Mouse (Mus musculus): ENCODE data around the gene Tecta. TPM values are rescaled to one million over a fixed set of nuclear protein-coding genes. Genes with fewer than 3 reads are reported as not detected.

Tecta gene
- polyA plus RNA-seq, 1 experiment: not detected

DNA sequence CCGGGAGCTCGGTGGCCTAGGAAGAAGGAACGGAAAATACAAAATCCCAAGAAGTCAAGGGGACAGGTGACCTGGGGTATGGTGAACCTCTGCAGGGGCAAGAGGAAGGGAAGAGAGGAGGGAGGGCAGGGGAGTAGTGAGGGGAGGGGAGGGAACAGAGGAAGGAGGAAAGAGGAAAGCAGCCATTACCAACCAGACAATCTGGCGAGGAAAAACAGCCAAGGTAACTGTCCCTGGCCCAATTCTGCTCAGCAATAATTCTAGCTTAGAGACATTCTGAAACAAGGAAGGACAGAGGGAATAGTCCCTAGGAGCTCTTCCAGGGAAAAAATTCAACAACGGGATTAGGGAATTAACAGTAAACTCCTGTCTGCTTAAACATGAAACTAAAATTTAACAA is 19.1 kb upstream of the Tecta start:
- Histone ChIP-seq H3K9ac (ENCODE audit: low read depth, poor library complexity, severe bottlenecking) (no peak overlapping the region), H3K4me1 (ENCODE audit: control insufficient read depth, insufficient read depth, low read length) (no peaks in the 10 kb centered on the region), H3K9me3 (replicated peaks; ENCODE audit: control insufficient read depth, insufficient read depth, low read length, poor library complexity, severe bottlenecking) (no peaks in the 10 kb centered on the region), H3K36me3 (ENCODE audit: control insufficient read depth, insufficient read depth, low read length, poor library complexity, severe bottlenecking) (peaks cover 2% of the 10 kb centered on the region; the same call in 1 of the 2 replicates), H3K4me3 (ENCODE audit: low read depth, low read length) (no peak overlapping the region), H3K27ac (ENCODE audit: insufficient read depth, low read length) (no peak overlapping the region), H3K27me3 (ENCODE audit: control insufficient read depth, insufficient read depth, low read length, poor library complexity, severe bottlenecking) (no peaks in the 10 kb centered on the region)
- no peak for TF ChIP-seq EP300 (IDR thresholded peaks at IDR 0.05; ENCODE audit: insufficient read depth, low read depth, low read length)

DNA sequence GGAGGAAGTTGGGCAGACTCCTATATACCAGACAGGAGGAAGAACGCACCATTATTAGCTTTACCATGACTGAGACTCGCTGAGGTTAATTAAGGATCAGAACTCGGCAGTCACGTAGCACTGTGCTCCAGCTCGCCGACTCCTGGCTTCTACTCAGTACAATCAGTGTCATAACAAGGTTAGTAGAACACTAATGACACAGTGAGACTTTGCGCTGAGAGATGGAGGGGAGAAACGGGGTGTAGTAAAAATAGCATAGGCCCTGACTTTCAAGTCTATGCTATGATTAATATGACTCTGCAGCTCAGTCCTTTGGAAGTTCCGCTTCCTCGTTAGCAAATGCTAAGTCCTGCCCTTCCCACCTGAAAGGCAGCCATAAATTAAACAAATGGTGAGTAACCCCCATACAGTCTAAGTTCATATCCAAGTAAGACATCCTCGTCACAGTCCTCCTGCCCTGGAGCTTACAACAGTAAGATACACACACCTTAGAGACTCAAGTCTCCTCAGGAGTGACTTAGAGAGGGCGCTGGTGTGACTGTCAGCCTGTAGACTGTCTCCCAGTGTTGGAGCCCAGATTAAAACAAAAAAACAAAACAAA is 17.7 kb upstream of the Tecta start:
- Histone ChIP-seq H3K4me3 (ENCODE audit: low read depth, low read length) (no peak overlapping the region), H3K36me3 (ENCODE audit: control insufficient read depth, insufficient read depth, low read length, poor library complexity, severe bottlenecking) (peaks cover 2% of the 10 kb centered on the region; the same call in 1 of the 2 replicates), H3K27me3 (ENCODE audit: control insufficient read depth, insufficient read depth, low read length, poor library complexity, severe bottlenecking) (no peaks in the 10 kb centered on the region), H3K9me3 (replicated peaks; ENCODE audit: control insufficient read depth, insufficient read depth, low read length, poor library complexity, severe bottlenecking) (no peaks in the 10 kb centered on the region), H3K4me1 (ENCODE audit: control insufficient read depth, insufficient read depth, low read length) (no peaks in the 10 kb centered on the region), H3K27ac (ENCODE audit: insufficient read depth, low read length) (no peak overlapping the region), H3K9ac (ENCODE audit: low read depth, poor library complexity, severe bottlenecking) (no peak overlapping the region)
- no peak for TF ChIP-seq POLR2A (IDR thresholded peaks at IDR 0.05; ENCODE audit: insufficient read depth, low read length)
- no peak for TF ChIP-seq EP300 (IDR thresholded peaks at IDR 0.05; ENCODE audit: insufficient read depth, low read depth, low read length)
- TF ChIP-seq CTCF (IDR thresholded peaks at IDR 0.05; ENCODE audit: low read depth, low read length): no peak

DNA sequence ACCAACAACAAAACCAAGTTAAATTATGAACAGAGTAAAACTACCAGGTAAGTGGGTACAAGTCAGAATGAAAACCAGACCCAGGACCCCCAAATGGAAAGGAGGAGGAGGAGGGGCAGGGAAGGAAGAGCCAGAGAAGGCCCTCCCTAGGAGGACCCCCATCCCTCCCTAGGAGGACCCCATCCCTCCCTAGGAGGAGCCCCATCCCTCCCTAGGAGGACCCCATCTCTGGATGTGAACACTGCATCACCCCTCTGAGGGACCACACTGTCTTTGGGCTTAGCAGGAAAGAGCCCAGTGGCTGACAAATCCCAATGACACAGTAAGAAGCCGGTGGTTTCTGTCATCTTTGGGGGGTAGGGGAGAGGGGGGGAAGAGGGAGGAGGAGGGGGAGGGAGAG is 15.5 kb upstream of the Tecta start:
- no peak overlapping the region for H3K4me3 ChIP-seq (ENCODE audit: low read depth, low read length)
- no peak overlapping the region for H3K27ac ChIP-seq (ENCODE audit: insufficient read depth, low read length)
- no peaks in the 10 kb centered on the region for H3K9me3 ChIP-seq (replicated peaks; ENCODE audit: control insufficient read depth, insufficient read depth, low read length, poor library complexity, severe bottlenecking)
- no peak for TF ChIP-seq CTCF (IDR thresholded peaks at IDR 0.05; ENCODE audit: low read depth, low read length)
- TF ChIP-seq POLR2A (IDR thresholded peaks at IDR 0.05; ENCODE audit: insufficient read depth, low read length): no peak
- no peak for TF ChIP-seq EP300 (IDR thresholded peaks at IDR 0.05; ENCODE audit: insufficient read depth, low read depth, low read length)
- H3K27me3 ChIP-seq (ENCODE audit: control insufficient read depth, insufficient read depth, low read length, poor library complexity, severe bottlenecking): no peaks in the 10 kb centered on the region
- H3K9ac ChIP-seq (ENCODE audit: low read depth, poor library complexity, severe bottlenecking): no peak overlapping the region
- H3K36me3 ChIP-seq (ENCODE audit: control insufficient read depth, insufficient read depth, low read length, poor library complexity, severe bottlenecking): peaks cover 2% of the 10 kb centered on the region; the same call in 1 of the 2 replicates
- no peaks in the 10 kb centered on the region for H3K4me1 ChIP-seq (ENCODE audit: control insufficient read depth, insufficient read depth, low read length)

DNA sequence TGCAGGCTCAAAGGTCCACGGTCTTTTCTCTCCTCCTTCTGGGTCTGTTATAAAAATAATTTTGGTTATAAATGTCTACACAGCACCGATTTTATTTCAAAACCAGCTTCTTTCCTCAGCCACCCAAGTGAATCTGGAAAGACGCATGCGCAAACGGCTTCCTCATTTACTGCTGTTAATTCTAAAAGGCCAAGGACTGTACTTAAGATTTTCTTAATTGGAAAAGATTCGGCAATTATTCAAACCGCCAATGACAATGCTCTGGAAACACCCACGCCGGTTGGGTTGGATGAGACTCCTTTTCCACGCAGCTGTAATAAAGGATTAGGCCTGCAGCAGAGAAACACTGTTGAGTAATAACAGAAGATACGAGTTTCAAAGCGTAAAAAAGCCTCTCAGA is 13.6 kb upstream of the Tecta start:
- Histone ChIP-seq H3K4me1 (ENCODE audit: control insufficient read depth, insufficient read depth, low read length) (no peaks in the 10 kb centered on the region), H3K36me3 (ENCODE audit: control insufficient read depth, insufficient read depth, low read length, poor library complexity, severe bottlenecking) (peaks cover 2% of the 10 kb centered on the region; the same call in 1 of the 2 replicates), H3K4me3 (ENCODE audit: low read depth, low read length) (no peak overlapping the region), H3K27me3 (ENCODE audit: control insufficient read depth, insufficient read depth, low read length, poor library complexity, severe bottlenecking) (no peaks in the 10 kb centered on the region), H3K9ac (ENCODE audit: low read depth, poor library complexity, severe bottlenecking) (no peak overlapping the region), H3K9me3 (replicated peaks; ENCODE audit: control insufficient read depth, insufficient read depth, low read length, poor library complexity, severe bottlenecking) (no peaks in the 10 kb centered on the region), H3K27ac (ENCODE audit: insufficient read depth, low read length) (no peak overlapping the region)
- TF ChIP-seq POLR2A (IDR thresholded peaks at IDR 0.05; ENCODE audit: insufficient read depth, low read length): no peak
- no peak for TF ChIP-seq EP300 (IDR thresholded peaks at IDR 0.05; ENCODE audit: insufficient read depth, low read depth, low read length)
- TF ChIP-seq CTCF (IDR thresholded peaks at IDR 0.05; ENCODE audit: low read depth, low read length): no peak

DNA sequence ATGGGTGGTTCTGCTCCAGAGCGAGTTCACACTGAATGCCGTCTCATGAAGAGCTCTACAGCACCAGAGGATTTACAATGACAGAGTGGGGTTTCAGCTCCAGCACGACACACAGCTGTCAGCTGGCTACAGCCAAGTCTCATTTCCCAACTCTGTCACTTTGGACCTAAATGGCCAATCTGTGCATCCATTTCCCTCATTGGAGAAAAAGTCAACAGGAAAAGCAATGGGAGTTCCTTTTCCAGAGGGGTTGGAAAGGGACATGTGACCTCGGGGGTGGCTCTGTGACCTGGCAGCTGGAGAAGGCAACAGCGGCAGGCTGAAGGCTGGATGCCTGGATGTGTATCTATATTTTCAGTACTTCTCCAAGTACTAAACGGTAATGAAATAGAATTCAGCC is 11.6 kb upstream of the Tecta start:
- Histone ChIP-seq H3K9me3 (replicated peaks; ENCODE audit: control insufficient read depth, insufficient read depth, low read length, poor library complexity, severe bottlenecking) (no peaks in the 10 kb centered on the region), H3K4me1 (ENCODE audit: control insufficient read depth, insufficient read depth, low read length) (no peaks in the 10 kb centered on the region), H3K27ac (ENCODE audit: insufficient read depth, low read length) (no peak overlapping the region), H3K27me3 (ENCODE audit: control insufficient read depth, insufficient read depth, low read length, poor library complexity, severe bottlenecking) (no peaks in the 10 kb centered on the region), H3K36me3 (ENCODE audit: control insufficient read depth, insufficient read depth, low read length, poor library complexity, severe bottlenecking) (peaks cover 2% of the 10 kb centered on the region; the same call in 1 of the 2 replicates), H3K4me3 (ENCODE audit: low read depth, low read length) (no peak overlapping the region), H3K9ac (ENCODE audit: low read depth, poor library complexity, severe bottlenecking) (no peak overlapping the region)
- TF ChIP-seq POLR2A (IDR thresholded peaks at IDR 0.05; ENCODE audit: insufficient read depth, low read length): no peak
- TF ChIP-seq CTCF (IDR thresholded peaks at IDR 0.05; ENCODE audit: low read depth, low read length): no peak
- no peak for TF ChIP-seq EP300 (IDR thresholded peaks at IDR 0.05; ENCODE audit: insufficient read depth, low read depth, low read length)

DNA sequence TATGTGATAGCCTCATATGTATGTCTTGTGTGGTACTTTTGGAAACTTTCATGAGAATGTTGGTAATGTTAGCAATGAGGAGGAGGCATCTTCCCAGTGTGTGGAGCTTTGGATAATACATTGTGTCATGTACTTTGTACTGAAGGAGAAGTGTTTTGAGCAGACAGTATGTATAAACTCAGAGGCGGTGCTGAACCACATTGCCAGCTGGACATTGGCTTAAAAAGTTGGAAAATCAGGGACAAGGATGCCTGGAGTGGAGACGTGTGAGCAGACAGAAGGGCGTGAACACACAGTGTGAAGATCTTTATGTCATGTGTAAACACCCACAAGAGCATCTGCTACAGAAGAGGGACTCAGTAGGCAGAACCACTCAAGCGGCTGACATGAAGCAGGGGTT is 6.0 kb upstream of the Tecta start:
- H3K27ac ChIP-seq (ENCODE audit: insufficient read depth, low read length): no peak overlapping the region
- H3K36me3 ChIP-seq (ENCODE audit: control insufficient read depth, insufficient read depth, low read length, poor library complexity, severe bottlenecking): no peaks in the 10 kb centered on the region
- no peak overlapping the region for H3K9ac ChIP-seq (ENCODE audit: low read depth, poor library complexity, severe bottlenecking)
- no peaks in the 10 kb centered on the region for H3K27me3 ChIP-seq (ENCODE audit: control insufficient read depth, insufficient read depth, low read length, poor library complexity, severe bottlenecking)
- no peak for TF ChIP-seq POLR2A (IDR thresholded peaks at IDR 0.05; ENCODE audit: insufficient read depth, low read length)
- no peak for TF ChIP-seq CTCF (IDR thresholded peaks at IDR 0.05; ENCODE audit: low read depth, low read length)
- TF ChIP-seq EP300 (IDR thresholded peaks at IDR 0.05; ENCODE audit: insufficient read depth, low read depth, low read length): no peak
- no peak overlapping the region for H3K4me3 ChIP-seq (ENCODE audit: low read depth, low read length)
- H3K4me1 ChIP-seq (ENCODE audit: control insufficient read depth, insufficient read depth, low read length): no peaks in the 10 kb centered on the region
- no peaks in the 10 kb centered on the region for H3K9me3 ChIP-seq (replicated peaks; ENCODE audit: control insufficient read depth, insufficient read depth, low read length, poor library complexity, severe bottlenecking)
